Mouse (Mus musculus): ENCODE measurements at regions not wholly inside any gene's neighbourhood (a gene's known extent, or its start where the extent isn't known, plus 50 kb on each side); places are given as distances from the start of the nearest gene placed in this dataset.

DNA sequence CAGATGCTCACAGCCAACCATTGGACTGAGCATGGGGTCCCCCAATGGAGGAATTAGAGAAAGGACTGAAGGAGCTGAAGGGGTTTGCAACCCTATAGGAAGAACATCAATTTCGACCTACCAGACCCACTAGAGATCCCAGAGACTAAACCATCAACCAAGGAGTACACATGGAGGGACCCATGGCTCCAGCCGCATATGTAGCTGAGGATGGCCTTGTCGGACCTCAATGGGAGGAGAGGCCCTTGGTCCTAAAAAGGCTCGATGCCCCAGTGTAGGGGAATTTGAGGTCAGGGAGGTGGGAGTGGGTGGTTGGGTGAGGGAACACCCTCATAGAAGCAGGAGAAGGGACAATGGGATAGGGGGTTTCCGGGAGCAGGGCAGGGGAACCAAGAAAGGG, 180.6 kb downstream of the Qdpr start:
- no peak for DNase-seq

- no peak for DNase-seq
Measured at GRCm38 (mm10) chr5:45266914-45267313, 183.1 kb downstream of the Qdpr start.

DNA sequence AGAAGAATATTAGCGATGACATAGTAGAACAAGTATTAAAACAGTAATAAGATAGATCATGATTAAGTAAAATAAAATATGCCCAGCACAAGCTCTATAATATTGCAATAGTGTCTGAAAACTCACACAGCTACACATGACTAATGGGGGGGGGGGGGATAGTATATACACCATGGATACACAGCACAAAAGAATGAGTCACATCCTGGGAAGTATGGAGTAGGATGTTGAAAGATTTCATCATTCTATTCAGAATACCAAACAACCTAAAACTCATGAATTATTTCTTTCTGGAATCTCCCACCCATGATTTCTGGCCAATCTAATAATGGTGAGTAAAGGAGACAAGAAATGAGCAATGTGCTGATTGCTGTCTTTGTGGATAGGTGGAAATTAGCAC, 191.6 kb downstream of the Qdpr start:
- no peak for DNase-seq

- DNase-seq, result no peak
Measured at GRCm38 (mm10) chr5:45256256-45256999, 193.6 kb downstream of the Qdpr start.

GRCm38 (mm10) chr5:45231856-45232255, 218.2 kb downstream of the Qdpr start:
- DNase-seq, result no peak

GRCm38 (mm10) chr5:45230097-45230496, 219.9 kb downstream of the Qdpr start:
- DNase-seq, result no peak

GRCm38 (mm10) chr5:45229477-45229876, 220.6 kb downstream of the Qdpr start:
- no peak for DNase-seq

- DNase-seq, result no peak
Measured at GRCm38 (mm10) chr5:45228226-45228927, 221.7 kb downstream of the Qdpr start.

DNA sequence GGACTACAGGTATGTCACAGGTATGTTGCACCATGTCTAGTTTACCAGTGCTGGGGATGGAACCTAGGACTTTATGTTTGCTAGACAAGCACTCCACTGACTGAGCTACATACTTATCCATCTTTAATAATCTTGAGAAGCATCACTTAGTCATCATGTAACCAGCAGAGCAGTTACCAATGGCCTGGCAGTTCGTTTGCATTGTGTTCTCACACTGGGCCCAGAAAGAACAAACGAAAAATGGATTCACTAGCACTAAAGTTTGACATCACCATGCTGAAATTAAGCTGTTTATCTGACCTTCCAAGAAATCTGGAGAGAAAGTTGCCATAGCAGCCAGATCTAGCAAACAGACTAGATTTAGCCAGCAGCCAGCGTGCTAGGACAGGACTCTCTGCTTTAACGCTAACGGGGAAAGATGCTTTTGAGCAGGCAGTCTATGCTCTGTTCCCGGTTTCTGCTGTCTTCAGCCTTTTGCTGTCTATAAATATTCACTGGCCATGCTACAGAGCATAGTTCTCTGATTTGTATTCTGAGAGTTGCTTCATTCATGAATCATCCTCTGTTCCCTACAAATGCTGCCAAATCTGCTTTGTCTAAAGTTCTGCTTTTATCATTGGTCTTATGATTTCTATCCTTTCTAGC, 229.6 kb downstream of the Qdpr start:
- no peak for DNase-seq

DNA sequence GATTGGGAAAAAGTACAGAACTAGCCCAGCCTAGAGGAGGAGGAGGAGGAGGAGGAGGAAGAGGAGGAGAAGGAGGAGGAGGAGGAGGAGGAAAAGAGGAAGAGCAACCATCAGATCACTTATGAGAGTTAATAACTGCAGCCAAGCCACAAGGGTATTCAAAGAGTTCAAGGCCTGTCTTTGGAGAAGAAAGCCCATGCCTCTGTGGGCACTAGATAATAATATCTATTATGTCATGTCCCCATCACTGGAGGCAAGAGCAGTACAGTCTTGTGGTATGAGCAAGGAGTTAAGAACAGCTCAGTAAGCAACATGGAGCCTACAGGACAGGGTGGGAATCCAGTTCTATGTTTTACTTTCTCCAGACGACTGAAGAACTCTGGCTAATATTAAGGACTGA, 230.5 kb downstream of the Qdpr start:
- no peak for DNase-seq

DNA sequence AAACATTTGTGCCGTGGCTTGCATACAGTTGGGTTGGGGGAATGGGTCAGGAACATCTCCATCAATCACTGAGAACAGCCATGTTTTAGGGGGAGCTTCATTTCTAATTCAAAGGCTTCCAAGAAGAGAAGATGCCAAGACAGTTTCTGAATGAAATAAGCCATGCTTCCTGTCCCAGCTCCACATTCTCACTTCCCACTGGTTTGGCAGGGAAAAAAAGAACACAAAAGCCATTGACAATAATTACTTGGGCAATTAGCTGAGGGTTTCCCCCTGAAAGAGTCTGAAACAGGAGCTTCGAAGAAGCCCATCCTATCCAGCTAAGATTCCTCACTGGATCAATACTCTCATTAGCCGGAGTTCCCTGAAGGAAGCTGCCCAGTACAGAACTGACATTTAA, 230.9 kb downstream of the Qdpr start:
- DNase-seq, result no peak

DNA sequence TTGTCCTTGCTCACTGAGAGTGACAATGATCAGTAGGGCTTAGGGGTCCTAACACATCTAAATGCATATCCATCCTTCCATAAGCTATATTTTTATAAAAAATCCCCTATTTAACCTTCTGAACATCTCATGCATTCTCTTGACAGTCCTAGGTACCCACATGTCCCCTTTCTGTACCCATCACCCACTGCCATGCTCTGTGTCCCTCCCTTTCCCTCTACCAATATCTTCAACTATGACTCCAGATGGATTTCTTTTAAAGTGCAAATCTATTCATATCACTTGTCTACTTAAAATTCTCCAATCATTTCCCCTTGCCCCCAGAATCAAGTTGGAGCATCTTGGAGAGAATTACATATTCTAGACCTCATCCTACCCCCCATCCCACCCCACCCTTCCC, 235.6 kb downstream of the Qdpr start:
- DNase-seq, result no peak

GRCm38 (mm10) chr5:45198408-45198807, 251.6 kb downstream of the Qdpr start:
- no peak for DNase-seq

DNA sequence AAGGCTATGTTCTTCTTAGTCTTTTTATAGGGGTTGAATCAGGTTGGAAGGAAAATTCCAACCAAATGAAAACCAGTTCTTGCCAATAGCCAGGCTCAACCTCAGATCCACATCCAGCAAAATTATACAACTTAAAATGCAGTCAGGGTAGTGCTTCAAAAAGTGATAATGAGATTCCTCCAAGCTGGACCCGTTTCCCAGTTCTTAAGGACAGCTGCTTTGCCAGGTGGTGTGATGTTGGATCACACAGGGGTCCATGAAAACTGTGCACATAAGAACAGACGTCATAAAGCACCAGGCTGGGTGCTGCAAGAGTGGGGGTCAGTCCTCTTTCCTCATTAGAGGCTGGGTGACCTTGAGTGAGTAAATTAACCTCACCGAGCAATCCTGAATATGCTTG, 253.9 kb downstream of the Qdpr start:
- DNase-seq, result no peak

- DNase-seq, result no peak
Measured at GRCm38 (mm10) chr5:45192287-45192686, 257.7 kb downstream of the Qdpr start.

GRCm38 (mm10) chr5:45173035-45173755, 276.8 kb downstream of the Qdpr start:
- no peak for DNase-seq

GRCm38 (mm10) chr5:45159194-45159593, 290.8 kb downstream of the Qdpr start:
- DNase-seq, result no peak

GRCm38 (mm10) chr5:45154936-45155335, 295.1 kb downstream of the Qdpr start:
- no peak for DNase-seq

DNA sequence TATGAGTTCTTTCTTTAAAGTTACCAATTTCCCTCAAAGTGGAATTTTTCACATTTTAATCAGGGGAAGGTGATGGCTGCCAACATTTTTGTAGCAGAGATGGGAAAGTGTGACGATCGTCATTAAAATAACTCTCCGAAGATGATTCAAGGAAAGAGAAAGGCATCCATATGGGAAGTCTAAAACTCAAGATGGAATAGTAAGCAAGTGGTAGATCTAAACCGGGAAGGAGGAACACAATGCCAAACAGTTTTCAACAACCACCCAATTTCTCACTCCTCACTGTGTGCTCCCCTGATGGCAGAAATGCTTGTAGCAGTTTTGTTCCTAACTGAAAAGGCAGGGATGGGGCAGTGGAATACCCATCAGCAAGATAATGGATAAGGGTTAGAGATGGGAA, 305.9 kb downstream of the Qdpr start:
- no peak for DNase-seq

DNA sequence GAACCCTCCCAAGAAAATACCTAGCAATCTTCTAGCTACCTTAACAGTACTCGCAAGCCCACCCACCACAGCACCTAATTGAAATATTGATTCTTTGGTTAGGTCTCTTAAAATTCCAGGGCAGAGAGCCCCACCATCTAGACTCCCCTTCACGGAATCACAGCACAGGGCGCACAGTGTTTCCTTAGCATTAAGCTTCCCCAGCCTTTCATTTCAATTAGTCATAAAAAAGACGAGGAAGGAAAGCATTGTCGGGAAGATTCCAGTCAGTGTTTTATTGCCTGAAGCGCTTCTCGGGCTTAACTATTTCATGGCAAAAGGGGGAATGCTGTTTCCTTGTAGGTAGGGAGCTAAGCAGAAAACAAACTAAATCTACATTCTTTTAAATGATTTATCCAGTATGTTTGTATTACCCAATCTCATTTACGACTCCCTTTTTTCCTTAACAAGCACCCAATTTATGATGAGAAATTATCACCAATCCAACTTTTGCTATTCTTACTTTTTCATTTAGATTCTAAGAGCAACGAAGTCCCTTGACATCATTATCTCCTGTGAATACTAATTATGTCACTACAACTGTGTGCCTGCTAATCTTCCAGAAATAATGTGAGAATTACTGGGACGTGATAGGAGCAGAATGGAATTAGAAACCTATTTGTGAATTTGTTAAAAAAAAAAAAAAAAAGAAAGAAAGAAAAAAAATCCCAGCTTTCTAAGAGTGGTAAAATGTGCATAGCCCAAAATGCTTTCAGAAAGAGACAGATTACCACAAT, 312.6 kb downstream of the Qdpr start:
- DNase-seq, result no peak

DNA sequence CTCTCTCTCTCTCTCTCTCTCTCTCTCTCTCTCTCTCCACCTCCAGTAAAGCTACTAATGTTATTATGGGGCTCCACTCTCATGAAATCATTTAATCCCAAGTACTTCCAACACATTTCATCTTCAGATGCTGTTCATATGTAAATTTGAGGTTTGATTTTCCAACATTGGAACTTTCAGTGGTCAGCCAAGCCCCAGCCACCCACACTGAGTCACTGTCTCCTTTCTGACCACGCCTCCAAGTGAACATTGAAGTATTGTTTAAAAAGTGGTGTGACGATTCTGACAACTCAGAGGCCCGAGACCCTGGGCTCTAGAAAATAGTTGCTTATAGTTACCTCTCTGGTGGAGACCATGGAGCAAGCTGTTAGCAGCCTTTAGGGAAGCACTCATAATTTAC, 313.3 kb downstream of the Qdpr start:
- no peak for DNase-seq

DNA sequence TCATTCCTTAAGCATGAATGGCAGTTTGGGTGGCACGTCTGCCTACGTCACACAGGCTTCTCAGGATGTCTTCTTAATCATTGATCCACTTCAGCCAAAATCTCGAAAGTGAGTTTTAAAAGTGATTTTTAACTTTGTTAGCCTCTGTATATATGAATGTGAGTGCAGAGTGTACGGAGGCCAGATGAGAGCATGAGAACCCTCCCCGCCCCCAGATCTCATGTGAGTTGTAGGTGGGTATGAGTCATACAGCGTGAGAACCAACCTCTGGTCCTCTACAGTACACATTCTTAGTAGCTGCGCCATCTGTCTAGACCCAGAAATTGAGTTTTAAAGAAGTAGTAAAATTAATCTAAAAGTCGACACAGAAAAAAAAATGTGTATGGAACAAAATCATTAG, 322.1 kb downstream of the Qdpr start:
- no peak for DNase-seq

All from cerebellum, postnatal 36 days (tissue).